Mouse (Mus musculus): ENCODE measurements around the gene Tiparp.

DNA sequence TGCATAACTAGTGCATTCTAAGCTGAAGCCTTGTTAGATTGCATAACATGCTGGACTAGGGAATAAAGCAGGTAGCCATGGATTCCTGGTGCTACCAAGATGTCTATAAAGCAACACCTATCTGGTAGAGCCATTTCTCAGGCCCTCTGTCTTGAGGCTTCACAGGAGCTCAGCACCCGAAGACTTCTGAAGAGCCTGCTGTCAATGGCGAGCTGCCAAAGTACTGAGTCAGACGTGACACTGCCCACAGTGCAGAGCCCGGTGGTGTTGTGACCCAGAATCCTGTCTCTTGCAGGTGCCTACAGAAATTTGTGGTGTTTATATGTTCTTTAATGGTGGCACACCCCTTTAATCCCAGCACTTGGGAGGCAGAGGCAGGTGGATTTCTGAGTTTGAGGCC lies 53.4 kb downstream of the Tiparp start:
- TF ChIP-seq CTCF (IDR thresholded peaks at IDR 0.05) (no peak), EP300 (IDR thresholded peaks at IDR 0.05; ENCODE audit: insufficient read depth, low read depth, low read length) (no peak)

Data from heart, adult 2 months (tissue).